Mouse (Mus musculus): ENCODE data around the gene Dip2b.

The Dip2b gene

DNA sequence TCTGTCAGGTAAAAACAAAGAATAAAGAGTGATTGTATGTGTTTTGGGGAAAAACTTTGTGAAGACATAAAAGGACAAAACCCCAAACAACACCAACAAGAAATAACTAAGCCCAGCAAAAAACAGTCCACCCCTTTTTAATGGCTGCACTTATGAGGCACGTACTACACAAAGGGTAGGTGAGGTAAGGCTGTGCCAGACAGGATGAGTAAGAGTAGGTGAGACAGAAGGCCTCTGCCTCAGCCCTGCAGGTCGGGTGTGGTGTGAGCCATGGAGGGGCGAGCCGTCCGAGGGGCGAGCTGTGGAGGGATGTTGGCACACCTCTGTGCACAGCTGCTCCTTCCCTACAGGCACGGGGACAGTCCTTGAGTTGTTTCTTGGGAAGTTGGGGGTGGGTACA is 12.5 kb downstream of the Dip2b start:
- DNase-seq (ENCODE audit: low spot score in 2 of 2), result no peak

DNA sequence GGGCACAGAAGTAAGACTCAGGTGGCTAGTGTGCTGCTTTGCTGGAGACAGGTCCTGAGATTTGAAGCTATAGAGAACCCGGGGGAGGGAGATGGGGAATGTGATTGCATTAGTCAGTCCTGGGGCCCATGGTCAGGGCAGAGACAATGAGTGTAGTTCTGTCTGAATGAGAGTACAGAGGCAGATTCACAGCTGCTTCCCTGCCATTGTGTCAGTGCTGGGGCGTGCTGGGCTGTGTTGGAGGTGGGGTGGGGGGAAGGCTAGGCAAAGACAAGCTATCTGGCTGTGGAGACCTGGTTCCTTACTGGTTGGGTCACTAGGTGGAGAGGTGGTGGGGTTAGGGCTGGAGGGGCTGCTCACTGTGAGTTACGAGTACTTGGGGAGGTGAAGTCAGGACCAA is 14.3 kb downstream of the Dip2b start:
- DNase-seq (ENCODE audit: low spot score in 2 of 2), result no peak

DNA sequence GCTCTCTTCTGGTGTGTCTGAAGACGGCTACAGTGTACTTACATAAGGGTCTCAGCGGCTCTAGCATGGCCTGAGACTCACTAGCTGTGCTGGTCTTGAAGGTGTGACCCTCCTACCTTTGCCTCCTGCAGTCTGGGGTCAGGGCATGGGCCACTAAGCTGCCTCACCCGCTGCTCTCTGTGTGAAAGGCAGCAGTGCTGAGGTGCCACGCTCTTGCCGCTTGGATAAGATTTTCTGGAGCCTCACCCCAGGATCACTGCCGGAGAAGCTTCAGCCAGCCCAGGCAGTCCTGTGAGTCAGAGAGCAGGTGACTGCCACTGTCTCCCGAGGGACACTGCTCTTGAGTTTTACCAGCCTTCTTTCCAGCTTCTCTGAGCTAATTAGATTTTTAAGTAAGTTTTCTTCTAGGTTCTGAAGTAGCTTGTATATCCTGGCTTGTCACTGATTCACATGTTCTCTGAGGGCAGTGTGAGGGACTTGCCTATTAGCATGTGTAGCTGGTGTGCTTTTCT is 18.0 kb downstream of the Dip2b start:
- no peak for DNase-seq (ENCODE audit: low spot score in 2 of 2)

DNA sequence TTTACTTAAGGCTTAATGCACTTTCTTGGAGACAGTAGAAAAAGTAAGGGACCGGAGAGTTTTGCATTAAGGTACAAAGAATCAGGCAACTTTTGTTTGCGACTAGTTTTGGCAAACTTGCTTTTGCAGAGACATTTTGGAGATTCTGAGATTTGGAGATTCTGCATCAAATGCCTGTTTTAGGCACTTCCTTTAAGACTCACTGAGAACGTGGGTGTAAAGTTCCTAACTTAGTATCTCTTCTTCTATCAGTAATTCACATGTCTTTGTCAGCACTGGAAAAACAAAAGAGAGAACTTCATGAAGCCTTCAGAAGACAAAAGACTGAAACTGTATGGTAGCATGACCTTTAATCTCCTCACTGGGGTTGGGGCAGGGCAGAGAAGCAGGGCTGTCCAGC is 19.2 kb downstream of the Dip2b start:
- DNase-seq (ENCODE audit: low spot score in 2 of 2), result no peak

DNA sequence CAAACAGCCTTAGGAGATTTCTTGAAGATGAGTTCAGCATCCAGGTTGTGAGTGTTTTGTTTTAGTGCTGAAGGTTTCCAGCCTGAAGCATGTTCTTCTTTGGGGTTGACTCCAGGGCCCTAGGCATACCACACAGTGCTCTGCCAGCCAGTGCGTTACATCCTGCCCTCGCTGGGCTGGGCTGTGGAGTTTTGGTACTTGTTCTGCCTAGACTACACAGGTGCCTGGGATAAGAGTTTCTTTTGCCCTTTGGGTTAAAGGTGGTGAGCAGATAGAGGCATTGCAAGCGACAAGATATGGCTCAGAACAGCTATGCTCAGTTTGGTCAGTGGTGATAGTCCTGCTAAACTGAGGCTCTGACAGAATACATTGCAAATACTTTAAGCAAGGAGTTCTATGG is 19.7 kb downstream of the Dip2b start:
- DNase-seq (ENCODE audit: low spot score in 2 of 2), result no peak

DNA sequence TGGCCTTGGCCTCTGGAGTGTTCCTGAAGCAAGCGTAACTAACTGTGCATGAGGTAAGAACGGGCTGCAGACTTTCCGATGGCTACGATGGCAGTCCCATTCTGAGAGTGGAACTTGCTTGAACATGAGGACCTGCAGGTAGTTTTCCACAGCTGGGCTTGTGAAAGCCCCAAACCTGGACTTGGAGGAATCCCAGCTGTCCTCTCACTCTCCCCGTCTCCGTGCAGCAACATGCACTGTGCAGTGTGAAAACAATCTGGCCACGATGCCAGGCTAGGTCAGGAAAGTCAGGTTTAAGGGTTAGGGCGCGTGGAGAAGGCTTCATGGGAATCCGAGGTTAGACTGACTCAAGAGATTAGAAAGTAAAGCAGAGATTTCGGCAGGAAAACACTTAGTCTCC is 20.4 kb downstream of the Dip2b start:
- DNase-seq (ENCODE audit: low spot score in 2 of 2), result no peak

DNA sequence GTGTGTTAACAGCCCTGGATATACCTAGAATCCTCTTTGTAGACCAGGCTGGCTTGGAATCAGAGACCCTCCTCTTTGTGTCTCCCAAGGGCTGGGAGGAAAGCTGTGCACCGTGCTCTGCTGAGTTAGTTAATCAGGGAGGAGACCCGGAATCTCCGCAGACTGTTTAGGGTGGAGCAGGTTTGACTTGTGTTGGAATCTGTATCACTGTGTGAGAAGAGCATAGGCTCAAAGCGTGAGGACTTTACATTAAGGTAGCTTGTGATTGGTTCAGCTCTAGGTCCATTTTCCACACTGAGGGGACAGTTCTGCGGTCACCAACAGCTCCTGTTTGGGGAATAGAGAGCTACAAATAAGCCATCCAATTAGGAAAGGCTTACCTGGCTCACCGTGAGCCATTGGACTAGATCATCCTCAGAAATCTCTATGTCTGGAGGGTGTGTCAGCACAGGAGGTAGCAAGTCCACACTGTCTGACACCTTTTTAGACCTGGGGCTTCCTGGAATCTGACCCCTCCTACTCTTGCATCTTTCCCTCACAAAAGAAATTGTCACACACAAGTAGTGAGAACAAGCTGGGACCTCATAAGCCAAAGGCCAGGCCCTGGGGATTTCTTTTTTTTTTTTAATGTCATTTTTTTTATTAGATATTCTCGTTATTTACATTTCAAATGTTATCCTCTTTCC is 21.3 kb downstream of the Dip2b start:
- DNase-seq (ENCODE audit: low spot score in 2 of 2), result no peak

DNA sequence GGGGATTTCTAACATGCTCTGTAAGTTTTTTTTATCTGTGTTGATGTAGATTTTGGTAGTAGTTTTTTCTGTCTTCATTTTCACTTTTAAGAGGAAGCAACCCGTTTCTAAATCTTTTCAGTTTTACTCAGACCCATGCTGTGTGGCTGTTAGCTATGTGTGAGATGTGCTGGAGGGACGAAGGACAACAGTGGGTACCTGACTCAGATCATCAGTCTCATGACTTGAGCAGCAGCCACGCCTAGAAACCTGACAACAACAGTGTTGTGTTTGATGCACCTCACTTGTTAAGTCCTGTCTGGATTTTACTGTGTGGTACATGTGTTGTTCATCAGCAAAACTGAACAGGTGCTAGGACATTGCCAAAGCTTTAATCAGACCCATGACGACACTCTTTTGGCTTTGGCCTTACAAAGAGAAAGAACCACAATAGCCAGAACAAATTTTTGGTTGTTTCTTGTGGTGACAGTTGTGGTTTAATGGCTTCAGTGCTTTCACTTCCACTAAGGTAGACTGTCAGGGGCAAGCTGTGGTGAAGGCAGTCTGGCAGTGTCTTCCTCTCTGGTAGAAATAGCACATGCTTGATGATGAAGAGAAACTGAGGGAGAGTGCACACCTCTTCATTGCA is 22.2 kb downstream of the Dip2b start:
- DNase-seq (ENCODE audit: low spot score in 2 of 2), result no peak

DNA sequence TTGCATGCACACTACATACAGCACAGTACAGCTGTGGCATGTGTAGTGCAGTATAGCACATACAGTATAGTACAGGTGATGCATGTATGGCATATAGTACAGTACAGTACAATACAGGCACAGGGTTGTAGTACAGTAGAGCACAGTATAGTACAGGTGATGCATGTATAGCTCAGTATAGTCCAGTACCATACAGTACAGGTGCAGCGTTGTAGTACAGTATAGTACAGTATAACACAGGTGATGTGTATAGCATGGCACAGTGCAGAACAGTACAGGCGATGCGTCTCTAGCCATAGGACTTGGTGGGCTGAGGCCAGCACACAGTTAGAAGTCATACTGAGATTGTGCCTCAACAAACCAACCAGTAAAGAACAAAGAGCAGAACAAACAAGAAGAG is 22.9 kb downstream of the Dip2b start:
- DNase-seq (ENCODE audit: low spot score in 2 of 2), result no peak

DNA sequence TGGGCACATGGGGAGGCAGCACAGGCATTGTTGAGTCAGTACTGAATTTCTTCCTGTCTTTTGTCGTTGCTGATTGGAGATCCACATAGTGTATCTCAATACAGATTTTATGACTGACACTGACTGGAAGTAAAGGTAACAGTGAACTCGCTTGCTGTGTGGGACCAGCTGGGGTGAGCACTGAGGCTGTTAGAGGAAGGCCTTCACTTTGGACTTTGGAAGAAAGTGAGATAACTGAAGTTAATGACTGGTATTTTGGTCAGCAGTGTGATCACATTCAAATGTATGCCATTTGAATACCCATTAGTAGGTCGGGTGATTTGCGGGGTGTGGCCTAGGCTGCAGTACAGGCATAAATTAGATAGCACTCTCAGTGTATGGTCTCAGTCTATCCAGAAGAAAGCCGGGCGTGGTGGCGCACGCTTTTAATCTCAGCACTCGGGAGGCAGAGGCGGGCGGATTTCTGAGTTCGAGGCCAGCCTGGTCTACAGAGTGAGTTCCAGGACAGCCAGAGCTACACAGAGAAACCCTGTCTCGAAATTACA is 24.8 kb downstream of the Dip2b start:
- DNase-seq (ENCODE audit: low spot score in 2 of 2), result no peak

DNA sequence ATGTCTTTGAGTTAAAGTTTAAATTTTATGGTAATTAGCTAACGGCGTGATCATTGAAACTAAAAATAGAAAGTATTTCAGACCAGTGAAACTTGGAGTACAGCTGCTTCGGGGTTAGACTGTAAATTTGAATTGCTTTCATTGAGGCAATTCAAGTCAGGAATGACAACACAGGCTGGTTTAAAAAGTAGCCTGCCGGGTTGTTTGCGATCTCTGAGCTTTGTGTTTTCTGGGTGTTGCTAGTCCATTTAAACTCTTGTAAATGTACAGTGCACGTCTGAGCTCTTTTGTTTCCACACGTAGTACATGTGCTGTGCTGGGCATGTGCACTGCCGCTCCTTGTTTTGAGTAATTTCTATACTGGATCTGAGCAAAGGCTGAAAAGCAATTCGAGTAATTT is 28.2 kb downstream of the Dip2b start:
- no peak for DNase-seq (ENCODE audit: low spot score in 2 of 2)

DNA sequence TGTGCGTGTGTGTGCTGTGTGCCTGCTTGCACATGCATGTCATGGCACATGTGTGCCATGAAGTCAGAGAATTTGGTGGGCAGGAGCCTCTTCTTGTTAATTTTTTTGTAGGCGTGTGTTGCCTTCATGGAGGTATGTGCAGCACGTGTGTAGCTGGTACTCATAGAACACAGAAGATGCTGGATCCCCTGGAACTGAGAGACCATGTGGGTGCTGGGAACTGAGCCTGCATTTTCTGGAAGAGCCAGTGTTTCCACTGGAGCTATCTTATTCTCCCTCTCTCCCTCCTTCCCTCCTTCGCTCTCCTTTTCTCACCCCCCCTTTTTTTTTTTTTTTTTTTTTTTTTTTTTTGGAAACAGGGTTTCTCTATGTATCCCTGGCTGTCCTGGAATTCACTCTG is 30.6 kb downstream of the Dip2b start:
- DNase-seq (ENCODE audit: low spot score in 2 of 2), result no peak

DNA sequence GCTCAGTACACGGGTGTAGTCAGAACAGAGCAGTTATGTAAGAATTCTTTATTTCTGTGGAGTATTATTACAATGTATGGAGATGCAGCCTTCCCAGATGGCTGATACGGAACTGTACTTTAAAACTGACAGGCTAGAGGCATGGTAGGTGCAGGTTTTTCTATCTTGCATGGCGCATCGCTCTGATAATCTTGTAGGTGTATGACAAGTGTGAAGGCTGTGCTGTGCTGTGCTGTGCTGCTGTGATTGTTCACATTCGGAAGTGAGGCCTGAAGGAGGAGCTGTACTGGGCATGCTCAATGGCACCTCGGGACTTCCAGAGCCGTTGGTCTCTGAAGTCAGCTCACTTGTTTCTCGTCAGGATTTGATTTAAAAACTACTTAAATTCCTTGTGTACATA is 31.6 kb downstream of the Dip2b start:
- peak in 1 of 2 experiments; percentile 42 for DNase-seq (ENCODE audit: low spot score in 2 of 2)

DNA sequence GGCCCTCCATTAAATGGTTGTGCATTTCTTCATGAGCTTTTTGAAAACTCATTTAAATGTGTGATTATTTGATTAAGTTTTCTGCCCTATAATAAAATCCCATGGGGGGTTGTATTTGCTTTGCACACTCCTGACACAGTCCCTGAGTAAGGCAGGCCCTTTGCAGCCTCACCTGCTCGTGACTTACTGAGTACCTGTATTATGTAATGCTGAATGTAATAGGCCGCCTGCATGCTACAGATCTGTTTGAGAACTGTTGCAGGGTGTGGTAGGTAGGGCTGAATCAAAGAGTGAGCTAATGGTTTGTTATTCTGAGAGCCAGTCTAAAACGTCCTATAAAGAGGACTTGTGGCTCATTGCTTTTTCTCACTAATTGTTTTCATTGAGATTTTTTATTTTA is 33.4 kb downstream of the Dip2b start:
- no peak for DNase-seq (ENCODE audit: low spot score in 2 of 2)

DNA sequence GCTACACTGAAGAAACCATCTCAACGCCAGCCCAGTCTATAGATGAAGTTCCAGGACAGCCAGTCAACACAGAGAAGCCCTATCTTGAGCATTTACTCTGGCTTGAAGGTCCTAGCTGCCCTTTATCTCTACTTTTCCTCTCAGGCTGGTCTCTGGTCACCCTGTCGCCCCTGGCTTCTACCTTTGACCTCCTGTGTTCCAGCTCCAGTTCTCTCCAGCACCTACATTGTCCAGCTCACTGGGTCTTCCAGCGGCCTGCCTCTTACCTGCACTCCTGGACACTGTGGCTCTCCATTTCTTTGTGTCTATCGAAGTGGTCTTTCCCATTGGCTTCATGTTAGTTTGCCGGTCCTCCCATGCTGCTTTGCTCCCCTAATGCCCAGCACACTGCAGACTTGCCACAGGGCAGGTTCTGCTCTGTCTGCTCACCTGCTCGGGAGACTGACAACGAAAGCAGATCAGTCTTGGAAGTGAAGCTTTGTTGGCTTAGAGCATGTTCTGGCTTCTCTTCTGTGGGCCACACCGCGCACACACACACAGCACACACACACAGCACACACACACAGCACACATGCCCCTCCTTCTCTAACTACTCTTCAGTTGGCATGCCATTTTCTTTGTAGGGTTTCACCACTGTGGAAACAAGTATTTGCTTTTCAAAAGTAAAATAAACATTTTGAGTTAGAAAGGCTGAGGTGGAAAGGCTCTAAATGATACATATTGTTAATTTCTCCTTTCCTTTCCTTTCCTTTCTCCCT is 35.4 kb downstream of the Dip2b start:
- DNase-seq (ENCODE audit: low spot score in 2 of 2), result no peak

DNA sequence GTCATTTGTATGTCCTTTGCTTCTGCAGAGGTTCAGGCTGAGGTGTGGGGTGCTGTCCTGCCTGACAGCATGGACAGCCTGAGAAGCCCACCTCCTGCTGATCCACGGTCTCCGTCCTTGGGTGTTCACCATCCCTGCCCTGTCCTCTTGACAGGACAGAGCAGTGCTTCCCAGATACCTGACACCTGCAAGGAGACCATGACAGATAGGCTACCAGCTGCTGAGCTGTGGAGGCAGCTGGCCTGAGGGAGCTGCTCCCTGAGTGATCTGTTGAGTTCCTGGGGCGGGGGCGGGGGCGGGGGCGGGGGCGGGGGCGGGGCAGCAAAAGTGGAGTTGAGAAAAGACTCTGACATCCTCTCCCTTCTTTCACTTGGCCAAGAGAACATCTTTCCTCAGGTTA is 36.3 kb downstream of the Dip2b start:
- DNase-seq (ENCODE audit: low spot score in 2 of 2), result no peak

DNA sequence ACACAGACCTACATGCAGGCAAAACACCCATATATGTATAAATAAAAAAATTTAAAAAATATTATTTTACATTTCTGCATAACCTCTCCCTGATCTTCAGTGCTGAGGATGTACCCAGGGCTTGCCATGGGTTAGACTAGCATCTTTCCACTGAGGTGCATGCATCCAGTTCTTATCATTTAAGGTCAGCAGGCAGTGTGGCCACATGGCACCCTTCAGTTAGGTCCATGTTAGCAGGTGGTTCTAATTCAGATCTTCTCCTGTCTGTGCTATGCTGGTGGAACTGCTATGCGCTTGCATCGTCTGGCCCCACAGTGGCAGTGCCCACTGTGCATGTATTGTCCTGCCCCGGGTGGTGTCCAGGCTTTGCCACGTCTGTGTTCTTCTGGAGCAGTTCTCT is 37.9 kb downstream of the Dip2b start:
- DNase-seq (ENCODE audit: low spot score in 2 of 2), result no peak

DNA sequence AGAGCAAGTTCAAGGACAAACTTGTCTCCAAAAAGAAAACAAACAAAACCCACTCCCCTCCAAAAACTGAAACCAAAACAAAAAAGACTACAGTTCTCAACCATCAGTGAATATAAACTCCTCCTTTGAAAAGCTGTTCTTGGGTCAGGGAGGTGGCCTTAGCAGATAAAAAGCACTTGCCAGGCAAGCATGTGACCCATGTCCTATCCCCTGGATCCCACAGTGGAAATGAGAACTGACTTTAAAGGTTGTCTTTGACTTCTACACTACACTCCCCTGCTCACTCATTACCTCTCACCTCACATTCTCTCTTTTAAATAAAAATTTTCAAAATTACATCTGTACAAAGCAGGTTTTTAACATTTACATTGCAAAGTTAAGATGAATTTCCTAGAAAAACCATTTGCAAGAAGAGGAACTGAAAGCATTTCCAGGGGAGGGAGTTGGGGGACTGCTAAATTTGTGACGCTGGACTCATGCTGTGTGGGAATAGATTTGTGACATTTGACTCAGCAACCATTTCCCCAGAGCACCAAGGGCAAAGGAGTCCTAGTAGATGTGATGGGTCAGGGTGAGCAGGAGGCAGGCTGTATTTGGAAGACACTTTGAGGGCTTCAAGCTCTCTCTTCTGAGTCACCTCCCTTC is 42.5 kb downstream of the Dip2b start:
- DNase-seq (ENCODE audit: low spot score in 2 of 2), result no peak

DNA sequence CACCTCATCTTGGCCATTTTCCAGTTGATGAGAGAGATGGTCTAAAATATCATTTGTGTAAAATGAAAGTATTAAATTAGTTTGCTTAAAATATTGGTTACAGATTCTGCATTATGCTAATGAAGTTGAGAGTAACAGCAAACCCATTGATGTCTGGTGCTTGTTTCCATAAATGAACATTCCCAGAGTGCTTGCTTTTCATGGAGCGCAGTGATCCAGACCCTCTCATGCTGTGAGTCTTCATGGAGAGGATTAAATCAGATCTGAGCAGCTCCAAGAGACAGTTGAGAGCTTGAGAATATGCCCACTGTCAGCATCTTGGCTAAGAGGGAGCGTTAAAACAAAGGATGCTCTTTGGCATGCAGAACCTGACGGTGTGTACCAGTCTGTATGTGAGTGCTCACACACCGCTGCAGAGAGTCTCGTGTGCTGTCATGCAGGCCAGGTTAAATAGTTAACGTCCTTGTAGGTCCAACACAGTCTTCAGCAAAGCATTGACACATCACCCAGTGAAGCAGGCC is 43.1 kb downstream of the Dip2b start:
- no peak for DNase-seq (ENCODE audit: low spot score in 2 of 2)

DNA sequence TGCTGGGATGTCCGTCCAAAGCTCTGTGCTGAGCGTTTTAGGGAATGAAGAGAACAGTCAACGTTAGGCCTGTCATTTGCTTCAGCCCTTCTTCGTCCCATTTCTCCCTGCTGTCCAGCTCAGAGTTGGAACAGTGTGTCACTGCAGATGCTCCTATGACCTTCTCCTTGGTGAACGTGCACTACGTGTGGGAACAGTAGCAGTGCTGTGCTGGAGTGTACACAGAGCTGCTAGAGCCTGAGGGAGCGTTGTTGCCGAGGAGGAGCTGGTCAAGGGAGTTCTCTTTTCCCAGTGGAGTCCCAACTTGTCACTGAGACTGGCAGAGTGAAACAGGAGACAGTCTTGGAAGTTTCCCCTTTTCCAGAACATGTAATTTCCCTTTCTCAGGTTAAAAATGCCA is 43.6 kb downstream of the Dip2b start:
- no peak for DNase-seq (ENCODE audit: low spot score in 2 of 2)

DNA sequence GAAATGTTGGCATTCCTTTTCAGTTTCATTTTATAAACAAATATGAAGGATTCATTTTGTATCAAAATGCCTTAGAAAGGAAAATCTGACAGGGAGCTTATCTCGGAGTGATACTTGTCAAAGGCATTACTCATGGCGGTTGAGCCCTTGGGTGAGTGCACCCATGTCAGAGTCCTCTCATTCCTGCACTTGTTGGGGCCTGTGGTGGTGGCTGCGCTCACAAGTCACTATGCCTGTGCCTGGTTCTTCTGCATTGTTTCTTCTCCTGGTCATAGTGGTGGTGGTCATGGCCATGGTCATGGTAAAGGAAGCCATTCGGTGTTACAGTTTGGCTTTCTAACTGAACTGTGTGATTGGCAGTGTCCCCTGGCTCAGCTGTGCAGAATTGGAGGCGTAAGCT is 44.3 kb downstream of the Dip2b start:
- DNase-seq (ENCODE audit: low spot score in 2 of 2), result no peak

DNA sequence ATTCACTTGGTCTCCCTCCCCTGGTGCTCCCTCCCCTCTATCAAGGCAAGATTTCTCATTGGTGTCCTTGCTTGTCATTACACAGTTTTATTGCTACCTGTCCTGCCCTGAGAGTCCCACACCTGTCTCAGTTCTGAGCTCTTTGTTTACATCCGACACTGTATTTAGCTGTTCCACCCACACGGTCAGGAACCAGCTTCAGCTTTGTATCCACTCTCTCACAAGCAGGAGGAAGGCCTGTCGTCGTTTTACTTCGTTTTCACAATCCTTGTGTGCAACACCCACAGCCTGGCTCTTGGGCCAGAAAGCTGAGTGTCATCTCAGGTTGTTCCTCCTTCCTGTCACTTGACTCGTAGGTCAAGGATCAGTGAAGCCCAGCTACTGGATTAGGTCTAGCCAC is 45.4 kb downstream of the Dip2b start:
- DNase-seq (ENCODE audit: low spot score in 2 of 2), result no peak
